Mouse (Mus musculus): ENCODE measurements around the gene Kcnip4.

The Kcnip4 gene

DNA sequence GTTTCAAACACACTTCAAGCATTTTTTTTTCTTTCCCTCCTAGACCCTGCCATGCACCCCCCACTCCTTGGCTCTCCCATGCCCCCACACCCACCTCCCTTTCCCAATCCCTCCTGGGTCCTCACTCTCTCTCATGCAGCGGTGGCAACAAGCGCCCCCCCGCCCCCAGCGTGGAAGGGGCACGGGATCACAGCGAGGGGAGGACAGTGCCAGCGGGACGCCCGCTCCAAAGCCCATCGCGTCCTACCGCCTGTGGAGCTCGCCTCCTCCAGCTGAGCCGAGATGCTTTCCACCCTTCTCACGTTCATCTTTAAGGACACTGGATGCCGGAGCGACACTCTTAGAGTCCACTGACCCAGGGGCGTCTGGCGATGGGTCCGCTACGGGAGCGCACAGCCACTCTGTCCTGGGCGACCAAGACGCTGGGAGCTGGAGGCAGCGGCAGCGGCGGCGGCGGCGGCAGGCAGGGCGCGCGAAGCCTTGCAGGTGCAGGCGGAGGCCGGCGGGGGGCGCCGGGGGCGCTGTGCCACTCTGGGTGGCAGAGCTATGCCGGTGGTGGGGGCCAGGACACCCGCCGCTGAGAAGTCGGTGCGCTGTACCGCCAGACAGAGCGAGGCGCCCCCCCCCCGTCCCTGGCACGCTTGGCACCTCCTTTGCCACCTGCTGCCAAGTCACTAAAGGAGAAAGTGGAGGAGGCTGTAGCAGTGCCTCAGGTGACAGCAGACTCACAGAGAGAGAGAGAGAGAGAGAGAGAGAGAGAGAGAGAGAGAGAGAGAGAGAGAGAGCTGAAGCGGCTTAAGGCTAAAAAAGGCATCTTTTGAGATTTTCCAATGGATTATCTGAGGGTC lies at the start of gene Kcnip4:
Gene Kcnip4, minus strand, starts transcription at position 514 of the 848 bp plus-strand sequence.
- DNase-seq (ENCODE audit: low spot score in 2 of 2) = peak; percentile 87 to 88

DNA sequence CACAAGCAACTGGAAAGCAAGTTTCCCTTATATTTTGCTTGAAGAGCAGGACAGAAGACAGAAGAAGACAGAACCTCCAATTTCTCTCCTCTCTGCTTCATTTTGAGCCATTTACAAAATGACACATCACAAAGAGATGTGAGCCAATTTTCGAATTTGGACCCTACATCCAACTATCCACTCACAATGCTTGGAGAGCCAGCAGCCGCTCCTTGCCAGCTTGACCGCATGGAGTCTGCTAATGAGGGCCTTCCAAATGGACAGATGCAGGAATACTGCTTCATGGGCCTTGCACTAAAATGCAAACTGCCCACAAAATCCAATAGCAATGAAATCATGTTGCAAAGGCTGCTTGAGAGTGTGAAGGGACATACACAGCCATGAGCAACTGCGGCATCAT lies 47.2 kb upstream of the Kcnip4 start:
- DNase-seq (ENCODE audit: low spot score in 2 of 2) = no peak

- DNase-seq (ENCODE audit: low spot score in 2 of 2) = no peak
These were observed 39.0 kb upstream of the Kcnip4 start for GRCm38 (mm10) chr5:49563751-49564150.

DNA sequence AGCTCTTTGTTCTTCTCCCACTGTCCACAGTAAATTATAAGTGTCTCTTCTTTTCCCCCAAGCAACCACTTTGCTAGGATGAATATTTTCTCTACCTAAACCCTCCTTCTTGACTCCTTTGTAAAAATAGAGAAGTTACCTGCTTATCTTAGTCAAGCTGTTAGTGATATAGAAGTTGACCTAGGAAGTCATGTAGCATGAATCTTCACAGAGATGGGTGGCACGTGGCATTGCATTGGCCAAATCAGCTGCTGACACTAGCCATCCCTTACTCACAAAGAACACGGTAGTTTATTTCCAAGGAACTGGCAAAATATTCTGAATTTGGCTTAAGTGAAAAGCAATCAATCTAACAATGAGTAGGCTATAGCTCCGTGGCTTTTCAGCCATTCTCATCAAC lies 32.7 kb upstream of the Kcnip4 start:
- DNase-seq (ENCODE audit: low spot score in 2 of 2) = no peak

GRCm38 (mm10) chr5:49547884-49548283 lies 23.2 kb upstream of the Kcnip4 start:
- peak; percentile 65 to 86 for DNase-seq (ENCODE audit: low spot score in 2 of 2)

DNA sequence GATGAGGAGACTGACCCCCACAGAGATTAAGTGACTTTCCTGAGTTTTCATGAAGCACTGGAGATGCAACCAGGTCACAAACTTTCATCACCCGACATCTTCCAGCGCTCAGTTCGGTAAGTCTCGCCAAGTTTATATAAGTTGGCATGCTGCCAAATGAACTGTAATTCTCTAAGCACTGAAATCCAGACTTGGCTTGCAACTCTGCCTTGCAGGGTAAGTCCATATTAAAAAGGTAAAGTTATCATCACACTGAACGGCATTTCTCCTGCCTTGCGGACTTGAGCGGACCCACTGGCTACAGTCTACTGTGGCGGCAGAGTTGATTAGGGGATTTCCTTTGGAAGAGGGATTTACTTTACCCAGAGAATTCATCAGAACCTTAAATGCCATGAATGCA lies 4.7 kb upstream of the Kcnip4 start:
- no peak for DNase-seq (ENCODE audit: low spot score in 2 of 2)

DNA sequence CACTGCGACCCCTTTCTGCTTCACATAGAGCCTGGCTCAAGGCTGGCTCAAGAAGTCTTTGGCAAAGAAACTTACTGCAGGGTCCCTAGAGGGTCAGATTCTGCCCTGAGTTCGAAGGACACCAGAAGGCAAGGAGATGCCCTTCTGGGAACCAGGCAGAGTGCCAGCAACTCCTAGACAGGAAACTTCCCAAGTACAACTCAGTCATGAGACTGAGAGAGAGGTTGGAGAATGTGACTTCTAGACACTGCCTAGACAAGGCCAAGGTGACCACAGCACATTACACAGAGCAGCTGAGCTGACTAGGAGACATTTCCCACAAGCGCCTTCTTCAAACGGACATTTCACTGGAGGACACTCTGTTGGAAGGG lies 520 bp upstream of the Kcnip4 start:
- peak; percentile 46 to 47 for DNase-seq (ENCODE audit: low spot score in 2 of 2)

DNA sequence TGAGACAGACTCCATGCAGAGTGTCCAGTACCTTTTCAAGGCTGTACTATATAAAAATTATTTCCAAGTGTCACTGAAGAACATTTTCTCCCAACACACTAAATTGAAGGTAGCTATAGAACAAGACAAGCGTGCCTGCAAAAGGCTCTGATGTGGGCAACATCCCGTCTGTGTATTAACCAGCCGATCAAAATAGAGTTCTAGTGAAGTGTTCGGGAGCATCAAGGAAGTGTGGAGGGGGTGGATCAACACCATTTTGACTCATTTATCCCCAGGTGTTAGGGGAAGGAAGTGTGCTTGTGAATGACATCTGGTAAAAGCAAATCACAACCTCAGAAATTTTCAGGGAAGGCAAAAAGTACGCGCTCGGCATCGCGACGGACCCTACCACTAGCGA lies 712 bp downstream of the Kcnip4 start:
- DNase-seq (ENCODE audit: low spot score in 2 of 2) = peak in 1 of 2 experiments; percentile 53

DNA sequence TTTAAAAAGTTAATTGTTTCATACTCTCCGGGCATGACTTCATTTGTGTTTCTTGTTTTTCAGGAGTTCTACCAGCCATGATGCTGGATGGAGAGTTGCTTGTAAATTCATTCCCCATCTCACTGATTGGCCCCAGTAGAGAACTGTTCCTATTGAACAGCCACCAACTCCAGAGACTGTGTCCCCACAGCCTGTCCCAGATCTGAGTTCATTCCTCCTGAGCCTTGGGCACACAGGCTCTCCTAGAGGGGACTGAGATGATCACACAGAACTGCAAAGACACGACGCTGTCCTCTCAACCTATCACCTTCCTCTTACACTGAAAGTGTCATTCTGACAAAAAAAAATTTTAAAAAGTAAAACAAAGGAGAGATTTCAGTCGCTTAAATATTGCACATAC lies 1.7 kb downstream of the Kcnip4 start:
- DNase-seq (ENCODE audit: low spot score in 2 of 2) = no peak

DNA sequence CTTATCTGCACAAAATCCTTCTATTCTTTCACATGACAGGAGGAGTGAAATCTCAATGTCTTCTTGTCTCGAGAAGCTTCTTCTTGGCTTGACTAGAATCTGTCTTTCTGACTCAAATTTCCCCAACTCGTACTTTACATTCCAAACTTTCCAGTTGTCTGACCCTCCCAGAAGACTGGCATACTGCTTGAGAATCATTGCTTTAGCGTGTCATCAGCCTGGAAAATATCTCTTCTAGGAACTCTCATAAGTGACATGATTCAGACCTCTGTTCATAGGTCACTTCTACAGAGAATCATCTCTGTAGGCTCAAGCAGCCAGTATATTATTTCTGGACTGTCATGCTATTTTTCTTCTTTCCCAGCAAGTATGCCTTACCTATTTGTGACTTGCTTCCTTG lies 26.0 kb downstream of the Kcnip4 start:
- no peak for DNase-seq (ENCODE audit: low spot score in 2 of 2)

DNA sequence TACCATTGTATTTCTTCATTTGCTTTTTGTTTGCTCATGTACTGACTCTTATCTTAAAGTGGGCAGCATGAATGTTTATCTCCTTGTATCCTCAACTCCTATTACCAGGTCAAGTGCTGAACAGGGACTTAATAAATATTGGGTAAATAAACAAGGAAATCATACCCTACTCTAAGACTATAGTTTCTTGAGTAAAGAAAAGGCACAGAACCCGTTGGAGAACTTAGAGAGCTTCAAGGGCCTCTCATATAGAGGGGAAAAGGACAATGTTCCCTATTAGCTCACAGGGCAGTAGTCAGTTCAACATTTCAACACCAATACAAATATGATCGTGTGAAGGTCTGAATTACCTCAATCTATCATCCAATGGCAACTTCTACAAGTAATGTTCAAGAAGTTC lies 37.4 kb downstream of the Kcnip4 start:
- DNase-seq (ENCODE audit: low spot score in 2 of 2) = no peak

- no peak for DNase-seq (ENCODE audit: low spot score in 2 of 2)
These were observed 54.0 kb downstream of the Kcnip4 start for GRCm38 (mm10) chr5:49470738-49471137.

GRCm38 (mm10) chr5:49460643-49461276 lies 63.9 kb downstream of the Kcnip4 start:
- DNase-seq (ENCODE audit: low spot score in 2 of 2) = no peak

GRCm38 (mm10) chr5:49453100-49453499 lies 71.6 kb downstream of the Kcnip4 start:
- DNase-seq (ENCODE audit: low spot score in 2 of 2) = no peak

- no peak for DNase-seq (ENCODE audit: low spot score in 2 of 2)
These were observed 73.4 kb downstream of the Kcnip4 start for GRCm38 (mm10) chr5:49451295-49451694.

DNA sequence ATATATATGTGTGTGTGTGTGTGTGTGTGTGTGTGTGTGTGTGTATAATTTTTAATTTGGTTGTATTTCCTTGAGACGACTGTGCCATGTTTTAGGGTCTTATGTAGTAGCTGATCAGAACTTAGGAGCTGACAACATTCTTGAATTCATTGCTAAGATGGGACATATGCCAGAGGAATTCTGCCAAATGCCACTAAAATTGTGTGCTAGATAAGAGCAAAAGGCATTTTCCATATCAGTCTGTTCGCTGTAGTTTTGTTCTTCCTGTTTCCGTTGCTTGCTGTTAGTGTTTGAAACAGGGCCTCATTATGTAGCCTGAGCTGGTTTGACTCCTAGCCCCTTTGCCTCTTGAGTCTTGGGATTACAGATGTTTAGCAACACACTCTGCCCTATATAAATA lies 73.8 kb downstream of the Kcnip4 start:
- no peak for DNase-seq (ENCODE audit: low spot score in 2 of 2)

DNA sequence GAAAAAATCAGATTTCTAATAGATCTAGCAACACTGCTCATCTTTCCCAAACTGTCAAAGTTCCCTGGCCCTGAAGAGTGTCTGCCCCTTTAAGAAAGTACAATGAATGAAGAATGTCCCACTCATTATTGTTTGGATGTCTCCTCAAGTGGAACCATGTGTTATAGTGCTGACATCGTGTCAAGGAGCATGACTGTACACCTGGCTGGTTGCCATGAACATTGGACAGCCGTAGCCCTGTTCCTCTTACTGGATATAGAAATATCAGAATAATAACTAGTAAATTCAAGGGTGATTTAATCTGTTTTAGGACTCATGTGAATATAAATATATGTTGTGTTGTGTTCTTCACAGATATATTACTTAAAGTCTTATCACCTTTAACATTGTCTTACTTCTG lies 87.5 kb downstream of the Kcnip4 start:
- DNase-seq (ENCODE audit: low spot score in 2 of 2) = no peak

- no peak for DNase-seq (ENCODE audit: low spot score in 2 of 2)
These were observed 97.0 kb downstream of the Kcnip4 start for GRCm38 (mm10) chr5:49427689-49428088.

DNA sequence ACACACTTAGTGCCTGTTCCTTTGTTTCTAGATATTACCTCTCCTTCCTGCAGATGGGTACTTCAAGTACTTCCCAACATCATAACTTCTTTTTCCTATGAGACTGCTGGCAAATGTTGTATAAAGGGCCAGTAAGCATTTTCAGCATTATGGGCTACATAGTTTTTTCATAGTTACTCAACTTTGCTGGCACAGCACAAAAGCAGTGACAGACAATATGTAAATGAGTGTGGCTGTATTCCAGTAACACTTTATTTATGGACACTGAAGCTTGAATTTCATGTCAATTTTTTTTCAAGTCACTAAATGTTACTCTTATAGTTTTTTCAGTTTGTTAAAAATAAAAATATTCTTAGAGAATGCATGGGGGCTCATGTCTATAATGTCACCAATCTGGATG lies 105.0 kb downstream of the Kcnip4 start:
- peak in 1 of 2 experiments; percentile 46 for DNase-seq (ENCODE audit: low spot score in 2 of 2)

DNA sequence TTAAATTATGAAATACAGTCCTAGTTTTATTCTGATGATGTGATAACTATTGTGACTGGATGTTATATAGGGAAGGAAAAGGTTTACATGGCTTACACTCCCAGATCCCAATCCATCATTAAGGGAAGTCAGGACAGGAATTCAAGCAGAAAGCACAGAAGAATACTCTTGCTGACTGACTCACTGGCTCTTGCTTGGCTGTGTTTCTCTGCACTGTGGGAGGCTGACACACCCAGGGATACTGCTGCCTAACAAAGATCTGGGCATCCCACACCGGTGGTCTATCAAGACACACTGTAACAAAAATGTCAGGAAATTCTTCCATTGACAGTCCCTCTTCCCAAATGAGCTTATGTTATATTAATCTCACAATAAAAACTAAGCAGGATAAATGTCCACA lies 116.4 kb downstream of the Kcnip4 start:
- DNase-seq (ENCODE audit: low spot score in 2 of 2) = no peak

DNA sequence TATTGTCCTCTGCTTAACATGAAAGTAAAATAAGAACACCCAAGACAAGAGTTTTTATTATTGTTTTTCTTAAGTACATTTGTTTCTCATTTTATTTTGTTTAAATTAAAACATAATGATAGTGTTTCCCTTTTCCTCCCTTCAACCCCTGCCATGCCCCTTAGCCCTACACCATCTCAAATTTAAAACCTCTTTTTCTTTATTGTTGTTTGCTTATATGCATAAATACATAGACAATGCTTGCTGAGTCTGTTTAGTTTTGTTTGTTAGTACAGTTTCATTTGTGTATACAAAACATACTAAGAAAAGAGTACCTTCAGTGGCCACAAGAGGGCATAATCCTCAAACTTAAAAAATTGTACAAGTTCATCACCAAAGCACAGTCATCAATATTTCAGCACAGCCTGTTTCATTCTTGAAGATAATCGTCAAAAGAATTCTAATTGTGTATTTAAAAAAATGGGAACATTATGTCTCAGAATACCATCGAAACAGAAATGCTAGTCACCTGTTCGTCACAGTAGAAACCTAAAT lies 154.1 kb downstream of the Kcnip4 start:
- no peak for DNase-seq (ENCODE audit: low spot score in 2 of 2)

GRCm38 (mm10) chr5:49368636-49369423 lies 155.9 kb downstream of the Kcnip4 start:
- peak; percentile 46 to 50 for DNase-seq (ENCODE audit: low spot score in 2 of 2)
